Mouse (Mus musculus): ENCODE measurements around the gene Olfr657.

The Olfr657 gene

DNA sequence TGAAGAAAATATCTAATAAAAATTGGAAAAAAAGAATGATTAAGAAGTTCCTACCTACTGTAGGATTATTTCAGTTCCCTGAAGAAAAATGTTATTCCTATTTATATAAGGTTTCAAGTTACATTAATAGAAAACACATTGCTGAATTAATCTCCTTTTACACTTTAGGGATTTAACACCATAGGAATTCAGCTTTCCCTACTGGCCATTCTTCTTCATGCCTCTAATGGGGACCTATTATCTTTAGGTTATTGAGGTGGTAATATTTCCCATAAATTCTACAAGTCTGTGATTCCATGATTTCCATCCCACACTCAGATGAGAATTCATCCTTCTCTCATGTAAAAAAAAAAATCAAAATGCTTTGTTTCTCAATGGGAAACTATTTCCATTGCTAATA is at the start of gene Olfr657:
Olfr657 (plus strand) TSS at position 301 of the 400 bp plus-strand sequence.
- DNase-seq (ENCODE audit: low spot score), result no peak

DNA sequence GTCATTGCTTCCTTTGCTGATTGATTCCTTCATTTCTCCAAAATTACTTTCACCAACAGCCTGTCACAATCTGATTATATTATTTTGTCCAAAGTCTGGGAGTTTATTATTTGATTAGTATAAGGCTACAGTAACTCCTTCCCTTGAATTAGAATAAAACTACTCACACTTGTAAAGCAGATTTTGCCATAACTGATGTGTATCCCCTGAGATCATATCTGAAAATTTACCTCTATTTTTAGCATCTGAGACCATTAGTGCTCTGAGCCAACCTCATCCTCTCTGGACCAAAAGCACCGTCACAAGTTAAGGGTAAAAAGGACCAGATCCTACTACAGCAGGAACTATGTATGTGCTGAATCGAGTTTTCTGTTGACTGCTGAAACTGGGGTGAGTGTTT is 47.6 kb upstream of the Olfr657 start, which contains the start of gene Olfr653:
Olfr653 (plus strand) TSS at position 301 of the 400 bp plus-strand sequence.
- DNase-seq (ENCODE audit: low spot score), result no peak

- no peak for DNase-seq (ENCODE audit: low spot score)
Observed at GRCm38 (mm10) chr7:104580846-104581245, 43.7 kb upstream of the Olfr657 start.

DNA sequence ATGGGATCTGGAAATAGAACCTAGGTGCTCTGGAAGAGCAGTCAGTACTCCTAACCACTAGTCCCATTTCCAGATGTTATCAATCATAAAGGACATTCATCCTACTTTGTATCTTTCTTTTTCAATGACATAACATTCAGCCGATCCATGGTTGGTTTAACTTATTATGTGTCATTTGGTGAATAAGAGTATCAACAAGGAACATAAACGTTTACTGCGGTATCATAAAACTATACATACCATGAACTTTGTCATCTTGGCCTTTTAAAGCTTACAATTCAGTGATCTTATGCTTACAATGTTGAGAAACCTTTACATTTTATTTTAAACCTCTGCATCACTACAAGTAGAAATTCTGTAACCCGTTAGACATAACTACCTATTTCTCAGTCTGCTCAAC is 43.2 kb upstream of the Olfr657 start:
- DNase-seq (ENCODE audit: low spot score), result no peak

GRCm38 (mm10) chr7:104586725-104587124 is 37.9 kb upstream of the Olfr657 start, which contains the start of gene Olfr654:
Gene Olfr654, plus strand, starts transcription at chr7:104587025.
- DNase-seq (ENCODE audit: low spot score), result no peak

DNA sequence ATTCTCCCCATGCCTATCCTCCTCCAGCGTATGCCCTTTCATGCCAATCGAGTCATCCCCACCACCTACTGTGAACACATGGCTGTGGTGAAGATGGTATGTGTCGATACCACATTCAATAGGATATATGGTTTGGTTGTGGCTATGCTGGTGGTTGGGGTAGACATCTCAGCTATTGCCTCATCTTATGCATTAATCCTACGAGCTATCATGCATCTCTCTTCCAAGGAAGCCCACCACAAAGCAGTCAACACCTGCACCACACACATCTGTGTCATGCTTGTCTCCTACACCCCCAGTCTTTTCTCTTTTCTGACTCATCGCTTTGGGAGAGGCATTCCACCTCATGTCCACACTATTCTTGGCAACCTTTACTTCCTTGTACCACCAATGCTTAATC is 36.3 kb upstream of the Olfr657 start:
- DNase-seq (ENCODE audit: low spot score), result no peak

DNA sequence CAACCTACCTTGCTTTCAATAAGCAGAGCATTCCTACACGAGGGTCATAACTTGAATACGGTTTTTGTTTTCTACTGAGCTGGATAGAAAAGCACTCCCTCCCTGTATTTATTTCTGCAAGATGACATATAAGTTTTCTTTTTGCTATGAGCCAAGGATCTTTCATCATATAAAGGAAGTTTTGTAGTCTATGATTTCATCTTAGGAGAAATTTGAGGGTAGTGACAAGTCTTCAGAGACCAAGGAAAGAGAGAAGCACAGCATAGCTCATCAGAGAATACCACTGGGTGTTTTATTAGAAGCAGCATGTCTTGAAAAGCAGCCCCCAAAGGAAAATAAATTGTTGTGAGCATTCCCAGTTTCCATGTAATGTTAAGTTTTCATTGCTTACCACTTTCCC is 22.9 kb upstream of the Olfr657 start, which contains the start of gene Olfr655:
Olfr655 (minus strand) TSS at position 101 of the 400 bp plus-strand sequence.
- DNase-seq (ENCODE audit: low spot score), result no peak

DNA sequence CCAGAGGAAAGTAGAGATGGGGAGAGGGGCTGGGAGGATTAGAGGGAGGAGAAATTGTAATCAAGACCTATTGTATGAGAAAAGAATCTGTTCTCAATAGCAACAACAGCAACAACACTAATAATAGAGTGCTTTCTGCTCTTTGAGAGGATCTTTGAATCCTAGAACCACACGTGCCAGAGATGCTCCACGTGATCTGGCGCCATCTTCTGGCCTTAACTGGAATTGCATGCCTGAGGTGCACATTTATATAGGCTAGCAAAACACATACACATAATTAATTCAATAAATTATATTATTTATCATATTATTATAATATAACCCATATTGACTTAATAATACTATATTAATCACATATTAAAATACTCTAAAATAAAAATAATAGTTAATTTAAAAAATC is 21.4 kb upstream of the Olfr657 start:
- no peak for DNase-seq (ENCODE audit: low spot score)

DNA sequence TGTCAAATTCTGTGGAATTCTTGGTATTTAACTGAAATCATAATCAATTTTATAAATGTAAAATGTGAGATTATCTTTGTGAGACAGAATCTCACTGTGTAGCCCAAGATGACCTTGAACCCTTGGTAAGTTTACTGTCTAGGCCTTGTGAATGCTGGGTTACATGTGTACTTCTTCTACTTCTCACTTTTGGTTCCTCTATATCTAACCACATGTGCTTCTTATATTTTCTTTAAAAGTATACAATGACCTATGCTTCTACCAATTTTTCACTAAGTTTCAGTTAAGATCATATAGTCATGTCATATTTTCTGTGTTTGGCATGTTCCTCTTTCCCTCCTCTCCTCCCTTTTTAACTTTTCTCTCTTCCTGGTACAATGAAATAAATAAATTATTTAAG is 19.9 kb upstream of the Olfr657 start:
- DNase-seq (ENCODE audit: low spot score), result no peak

GRCm38 (mm10) chr7:104613655-104614054 is 10.9 kb upstream of the Olfr657 start, which contains the start of gene Olfr656:
Gene Olfr656, plus strand, starts transcription at chr7:104613955.
- no peak for DNase-seq (ENCODE audit: low spot score)

GRCm38 (mm10) chr7:104646841-104647482 is 22.4 kb downstream of the Olfr657 start, which contains the start of gene Olfr658:
Gene Olfr658, minus strand, starts transcription at chr7:104647305.
- no peak for DNase-seq (ENCODE audit: low spot score)

DNA sequence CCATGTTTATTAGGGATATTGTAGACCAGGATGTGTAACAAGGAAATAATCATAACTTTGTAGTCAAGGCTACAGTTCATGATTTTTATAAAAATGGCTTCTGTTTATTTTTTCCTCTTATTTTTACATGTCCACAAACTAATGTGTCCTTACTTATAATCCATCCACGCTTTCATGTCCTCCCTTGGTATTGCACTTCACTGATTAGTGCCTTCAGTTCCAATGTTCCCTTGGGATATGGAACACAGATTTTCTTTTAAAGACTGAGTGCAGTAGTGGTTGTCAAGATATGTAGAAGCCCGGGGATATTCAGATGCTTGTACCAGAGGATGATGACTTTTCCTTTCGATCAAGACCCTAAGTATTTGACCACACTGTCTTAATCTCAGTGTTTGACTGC is 41.9 kb downstream of the Olfr657 start, which contains the start of gene Olfr659:
Olfr659 (plus strand) TSS at position 301 of the 400 bp plus-strand sequence.
- no peak for DNase-seq (ENCODE audit: low spot score)

DNA sequence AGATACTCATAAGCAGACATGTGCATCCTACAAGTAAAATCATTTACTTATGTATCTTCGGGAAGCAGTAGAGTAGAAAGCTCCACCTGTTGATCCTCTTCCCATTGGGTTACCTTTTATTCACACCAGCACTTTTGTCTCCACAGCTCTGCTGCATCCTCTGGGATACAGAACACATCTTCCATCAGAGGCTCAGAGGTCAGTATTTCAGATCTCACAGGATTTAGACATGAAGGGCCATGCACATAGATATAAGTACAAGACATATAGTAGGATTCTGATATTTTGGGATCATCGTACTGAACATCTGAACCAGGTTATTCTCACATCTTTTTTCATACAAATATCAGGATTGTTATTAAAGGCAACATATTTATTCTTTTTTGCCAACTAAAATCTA is 61.6 kb downstream of the Olfr657 start, which contains the start of gene Olfr661:
Olfr661 (plus strand) TSS at position 301 of the 400 bp plus-strand sequence.
- no peak for DNase-seq (ENCODE audit: low spot score)

Measured in MN1 (cell line).